Mouse (Mus musculus) intestine, embryonic 16.5 days (tissue): ENCODE measurements around the gene Rbfox2. TPM values are rescaled to one million over a fixed set of nuclear protein-coding genes. Genes with fewer than 3 reads are reported as not detected.
A peak's percentile ranks its signal among the peaks of the same experiment; 100 is the strongest.

Source experiments
- ATAC-seq: fragments of 200-750 bp; cut with Nextera tagmentation; 2 replicates; pipeline ENCODE4 v1.8.0; 2017; ENCODE audit warnings: moderate TSS enrichment, moderate library complexity
- H3K27ac ChIP-seq: fragments of 300-500 bp; sonication (generic); 2 replicates; pipeline ENCODE4 v1.5.1; 2014; ENCODE audit warnings: mild to moderate bottlenecking, low read length
- H3K27me3 ChIP-seq: fragments of 300-500 bp; sonication (generic); replicated peaks from 2 replicates; pipeline ENCODE4 v1.6.1; 2014; ENCODE audit warnings: low read length, control low read depth, mixed read lengths; ENCODE audit not compliant: control insufficient read depth, insufficient read depth
- H3K36me3 ChIP-seq: fragments of 300-500 bp; sonication (generic); 2 replicates; pipeline ENCODE4 v1.6.1; 2014; ENCODE audit warnings: low read length, control low read depth; ENCODE audit not compliant: control insufficient read depth, insufficient read depth
- H3K4me1 ChIP-seq: fragments of 300-500 bp; sonication (generic); 2 replicates; pipeline ENCODE4 v1.6.1; 2014; ENCODE audit warnings: low read length, control low read depth, mixed read lengths; ENCODE audit not compliant: control insufficient read depth, insufficient read depth
- H3K4me2 ChIP-seq: fragments of 300-500 bp; sonication (generic); 2 replicates; pipeline ENCODE4 v1.6.1; 2014; ENCODE audit warnings: low read depth, low read length, control low read depth
- H3K4me3 ChIP-seq: fragments of 300-500 bp; sonication (generic); 2 replicates; pipeline ENCODE4 v1.5.1; 2014; ENCODE audit warnings: mild to moderate bottlenecking, low read length
- H3K9ac ChIP-seq: fragments of 300-500 bp; sonication (generic); 2 replicates; pipeline ENCODE4 v1.6.1; 2014; ENCODE audit warnings: low read depth, low read length
- H3K9me3 ChIP-seq: fragments of 300-500 bp; sonication (generic); 2 replicates; pipeline ENCODE4 v1.6.1; 2016; ENCODE audit warnings: low read length, control low read depth; ENCODE audit not compliant: control insufficient read depth
- WGBS: fragments of 180-500 bp; shearing (Covaris S2); extraction: QIAGEN DNeasy Blood & Tissue Kit; methylation state at CpG from one replicate; pipeline ENCODE4 v1.1.7; 2014; 5-methylcytosine and 5-hydroxymethylcytosine counted together
- polyA plus RNA-seq: library from polyadenylated mRNA; unstranded; fragments of >200 nt; fragmentation: Nextera tagmentation; extraction: Ambion mirVana; gene quantifications from 2 replicates; pipeline ENCODE4 v1.2.1, GENCODE M21; 2015

Gene Rbfox2
- polyA plus RNA-seq, 1 experiment from 2014 or later = 31.5 TPM

DNA sequence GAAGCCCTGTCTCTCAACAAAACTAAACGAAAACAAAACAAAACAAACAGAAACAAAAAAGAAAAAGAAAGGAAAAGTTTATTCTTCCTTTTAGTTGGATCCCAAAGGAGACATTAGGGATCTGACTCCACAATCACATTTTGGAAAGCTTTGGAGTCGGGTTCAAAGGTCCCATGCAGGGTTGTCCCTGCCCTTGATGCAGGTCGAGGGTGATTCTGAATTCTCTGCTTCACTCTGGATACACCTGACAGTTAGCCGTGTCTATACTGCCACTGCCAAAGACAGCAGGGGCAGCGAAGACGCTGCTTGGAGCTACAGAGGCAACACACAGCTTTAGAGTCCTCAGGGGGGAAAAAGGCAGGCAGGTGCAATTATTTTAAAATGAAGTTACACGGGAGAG lies 194.9 kb downstream of the Rbfox2 start:
- no peaks in the 10 kb centered on the region for H3K27me3 ChIP-seq
- H3K4me1 ChIP-seq = no peaks in the 10 kb centered on the region
- H3K9ac ChIP-seq = no peak overlapping the region
- 0 out of 2 replicates have a peak, but pooled peaks cover 2% of the 10 kb centered on the region for H3K36me3 ChIP-seq
- WGBS = 85% methylated on average over 7 of the region's 7 CpGs
- no peak for ATAC-seq
- no peak overlapping the region for H3K27ac ChIP-seq
- H3K4me2 ChIP-seq = no peak overlapping the region
- H3K4me3 ChIP-seq = no peak overlapping the region
- no peaks in the 10 kb centered on the region for H3K9me3 ChIP-seq

- H3K27ac ChIP-seq = no peak overlapping the region
- H3K36me3 ChIP-seq = 0 out of 2 replicates have a peak, but pooled peaks cover 2% of the 10 kb centered on the region
- H3K27me3 ChIP-seq = no peaks in the 10 kb centered on the region
- 86% methylated on average over 11 of the region's 11 CpGs for WGBS
- no peak overlapping the region for H3K4me3 ChIP-seq
- no peak overlapping the region for H3K9ac ChIP-seq
- ATAC-seq = no peak
- peaks cover 3% of the 10 kb centered on the region; the same call in 1 of the 2 replicates for H3K4me1 ChIP-seq
- no peak overlapping the region for H3K4me2 ChIP-seq
- no peaks in the 10 kb centered on the region for H3K9me3 ChIP-seq
These were observed 196.4 kb downstream of the Rbfox2 start for GRCm38 (mm10) chr15:77110452-77110851.

DNA sequence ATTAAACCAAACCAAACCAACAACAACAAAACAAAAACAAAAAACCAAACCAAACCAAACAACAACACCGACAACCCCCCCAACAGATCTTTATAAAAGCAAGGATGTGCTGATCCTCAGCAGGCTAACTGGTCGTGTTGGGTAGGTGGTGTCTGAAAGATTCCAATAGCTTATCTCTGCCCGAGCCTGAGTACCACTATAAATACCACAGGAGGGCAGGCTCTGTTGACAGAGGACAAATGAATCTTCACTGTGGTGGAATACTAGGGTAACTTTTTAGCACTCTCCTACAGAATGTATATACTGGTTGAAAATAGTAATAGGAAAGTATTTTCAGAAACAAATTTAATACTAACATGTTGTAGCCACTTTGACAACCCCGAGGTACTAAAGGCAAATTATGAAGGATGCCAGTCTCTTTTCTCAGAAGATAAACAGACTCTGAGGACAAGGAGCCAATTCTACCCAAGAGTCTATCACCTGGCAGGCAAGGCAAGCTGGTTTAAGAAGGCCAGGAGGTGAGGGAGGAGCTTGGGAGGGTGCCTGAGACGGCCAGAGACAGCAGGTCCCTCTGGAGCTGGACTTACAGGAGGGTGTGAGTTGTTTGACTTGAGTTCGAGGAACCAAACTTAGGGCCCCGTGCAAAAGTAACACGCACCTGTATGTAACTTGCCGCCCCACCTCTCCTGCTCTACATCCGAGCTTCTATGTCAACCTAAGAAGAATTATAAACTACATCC lies 199.5 kb downstream of the Rbfox2 start:
- Histone ChIP-seq H3K4me2 (no peak overlapping the region), H3K4me3 (no peak overlapping the region), H3K4me1 (peaks cover 24% of the 10 kb centered on the region), H3K27me3 (no peaks in the 10 kb centered on the region), H3K9me3 (no peaks in the 10 kb centered on the region), H3K36me3 (peaks cover under 1% of the 10 kb centered on the region; the same call in 1 of the 2 replicates), H3K27ac (no peak overlapping the region; the same call in 1 of the 2 replicates), H3K9ac (0 out of 2 replicates have a peak overlapping the region, but pooled peaks have one; percentile 12)
- ATAC-seq = no peak
- 62% methylated on average over 10 of the region's 10 CpGs for WGBS

GRCm38 (mm10) chr15:77105273-77105672 lies 201.5 kb downstream of the Rbfox2 start:
- Histone ChIP-seq H3K4me1 (peaks cover 24% of the 10 kb centered on the region), H3K9ac (no peak overlapping the region), H3K4me3 (no peak overlapping the region), H3K36me3 (peaks cover 3% of the 10 kb centered on the region; the same call in 1 of the 2 replicates), H3K27me3 (no peaks in the 10 kb centered on the region), H3K4me2 (peak overlapping the region; percentile 10; the same call in 1 of the 2 replicates), H3K9me3 (no peaks in the 10 kb centered on the region), H3K27ac (peak overlapping the region; percentile 33; the same call in 1 of the 2 replicates)
- peak; percentile 63 for ATAC-seq
- 57% methylated on average over 10 of the region's 10 CpGs for WGBS

DNA sequence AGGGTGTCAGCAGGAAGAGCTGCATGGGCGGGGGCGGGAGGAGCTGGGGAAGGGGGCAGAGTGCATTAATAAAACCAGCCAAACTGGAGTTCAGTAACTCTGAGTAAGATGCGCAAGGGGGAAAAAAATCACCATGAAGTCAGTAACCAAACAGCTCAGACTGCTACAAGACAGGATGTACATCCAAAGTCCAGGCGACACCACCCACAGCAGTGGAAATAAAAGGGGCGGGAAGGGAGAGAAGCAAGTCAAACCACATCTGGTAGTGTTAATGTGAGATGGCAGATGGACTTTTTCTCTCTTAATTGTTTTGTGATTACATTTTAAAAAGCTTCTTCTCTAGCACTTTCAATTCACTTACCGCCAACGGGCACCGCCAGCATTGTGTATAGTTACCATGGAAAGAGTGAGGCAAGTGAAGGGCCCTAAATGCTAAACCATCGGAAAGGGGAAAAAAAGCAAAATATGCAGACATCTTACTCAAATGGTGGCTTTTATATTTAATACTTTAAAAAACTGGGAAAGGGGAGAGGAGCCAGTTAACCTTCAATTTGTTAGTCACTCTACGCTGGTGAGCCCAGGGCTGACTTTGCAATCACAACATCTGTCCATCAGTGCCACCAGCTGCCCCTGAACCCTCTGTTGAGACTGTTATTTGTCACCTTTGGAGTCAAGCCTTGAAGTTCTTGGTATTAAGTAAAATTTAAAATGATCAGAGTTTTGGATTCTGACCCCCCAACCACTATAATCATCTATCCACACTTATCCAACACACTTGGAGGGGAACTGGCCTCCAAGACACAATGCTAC lies 202.2 kb downstream of the Rbfox2 start:
- 0 out of 2 replicates have a peak overlapping the region, but pooled peaks have one; percentile 1 for H3K4me2 ChIP-seq
- no peaks in the 10 kb centered on the region for H3K27me3 ChIP-seq
- H3K4me3 ChIP-seq = no peak overlapping the region
- H3K9me3 ChIP-seq = no peaks in the 10 kb centered on the region
- peaks cover 3% of the 10 kb centered on the region; the same call in 1 of the 2 replicates for H3K36me3 ChIP-seq
- H3K27ac ChIP-seq = peak overlapping the region; percentile 33
- H3K9ac ChIP-seq = no peak overlapping the region
- peaks cover 24% of the 10 kb centered on the region for H3K4me1 ChIP-seq
- 43% methylated on average over 10 of the region's 10 CpGs for WGBS
- peak; percentile 86 for ATAC-seq

GRCm38 (mm10) chr15:77102685-77103084 lies 204.1 kb downstream of the Rbfox2 start:
- no peaks in the 10 kb centered on the region for H3K9me3 ChIP-seq
- H3K4me1 ChIP-seq = peaks cover 24% of the 10 kb centered on the region
- ATAC-seq = no peak
- no peak overlapping the region for H3K27ac ChIP-seq
- no peak overlapping the region for H3K9ac ChIP-seq
- WGBS = 92% methylated on average over 5 of the region's 5 CpGs
- H3K4me3 ChIP-seq = no peak overlapping the region
- H3K36me3 ChIP-seq = peaks cover 7% of the 10 kb centered on the region; the same call in 1 of the 2 replicates
- H3K27me3 ChIP-seq = no peaks in the 10 kb centered on the region
- H3K4me2 ChIP-seq = no peak overlapping the region

GRCm38 (mm10) chr15:77099756-77100155 lies 207.0 kb downstream of the Rbfox2 start:
- no peak overlapping the region for H3K27ac ChIP-seq
- ATAC-seq = no peak
- H3K27me3 ChIP-seq = no peaks in the 10 kb centered on the region
- H3K9ac ChIP-seq = no peak overlapping the region
- peaks cover 14% of the 10 kb centered on the region for H3K4me1 ChIP-seq
- peaks cover 11% of the 10 kb centered on the region; the same call in 1 of the 2 replicates for H3K36me3 ChIP-seq
- no peak overlapping the region for H3K4me2 ChIP-seq
- H3K9me3 ChIP-seq = no peaks in the 10 kb centered on the region
- no peak overlapping the region for H3K4me3 ChIP-seq
- WGBS = 70% methylated on average over 3 of the region's 3 CpGs

DNA sequence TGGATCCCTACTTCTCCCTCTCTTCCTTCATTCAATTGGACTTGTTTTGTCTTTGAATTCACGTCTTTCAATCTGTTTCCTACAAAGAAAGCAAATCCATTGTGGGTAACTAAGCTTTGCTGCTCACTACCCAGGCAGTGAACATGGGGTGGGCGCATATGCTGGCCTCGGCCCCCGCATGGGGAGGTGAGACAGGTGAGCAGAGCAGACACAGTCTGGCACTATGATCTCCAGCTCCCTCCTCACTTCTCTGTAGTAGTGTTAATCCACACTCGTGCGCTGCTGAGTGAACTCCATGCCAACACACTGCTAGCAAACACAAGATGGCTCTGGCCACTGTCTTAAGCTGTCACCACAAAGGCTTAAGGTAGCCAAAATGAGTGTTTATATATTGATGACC lies 209.4 kb downstream of the Rbfox2 start:
- no peak overlapping the region for H3K9ac ChIP-seq
- H3K27ac ChIP-seq = no peak overlapping the region
- no peak overlapping the region for H3K4me2 ChIP-seq
- H3K27me3 ChIP-seq = no peaks in the 10 kb centered on the region
- H3K9me3 ChIP-seq = no peaks in the 10 kb centered on the region
- WGBS = 87% methylated on average over 6 of the region's 6 CpGs
- no peak overlapping the region for H3K4me3 ChIP-seq
- H3K4me1 ChIP-seq = no peaks in the 10 kb centered on the region
- H3K36me3 ChIP-seq = peaks cover 11% of the 10 kb centered on the region; the same call in 1 of the 2 replicates
- no peak for ATAC-seq

GRCm38 (mm10) chr15:77095216-77095615 lies 211.6 kb downstream of the Rbfox2 start:
- Histone ChIP-seq H3K4me3 (no peak overlapping the region), H3K27ac (no peak overlapping the region), H3K4me1 (no peaks in the 10 kb centered on the region), H3K36me3 (peaks cover 15% of the 10 kb centered on the region; the same call in 1 of the 2 replicates), H3K9me3 (no peaks in the 10 kb centered on the region), H3K9ac (no peak overlapping the region), H3K27me3 (no peaks in the 10 kb centered on the region), H3K4me2 (no peak overlapping the region)
- WGBS = 98% methylated on average over 1 of the region's 1 CpGs
- no peak for ATAC-seq
